Mouse (Mus musculus) erythroblast, embryonic 14.5 days (primary cell): ENCODE measurements at regions not wholly inside any gene's neighbourhood (a gene's known extent, or its start where the extent isn't known, plus 50 kb on each side); places are given as distances from the start of the nearest gene placed in this dataset.

Experiments used
- GATA1 ChIP-seq: IDR thresholded peaks from 2 replicates; pipeline ENCODE4 v1.6.1; 2012; ENCODE audit warnings: low read length, inconsistent platforms, mixed read lengths
- TAL1 ChIP-seq: IDR thresholded peaks from 3 replicates; pipeline ENCODE4 v1.6.1; 2012; ENCODE audit warnings: low read length, inconsistent platforms, mixed read lengths

DNA sequence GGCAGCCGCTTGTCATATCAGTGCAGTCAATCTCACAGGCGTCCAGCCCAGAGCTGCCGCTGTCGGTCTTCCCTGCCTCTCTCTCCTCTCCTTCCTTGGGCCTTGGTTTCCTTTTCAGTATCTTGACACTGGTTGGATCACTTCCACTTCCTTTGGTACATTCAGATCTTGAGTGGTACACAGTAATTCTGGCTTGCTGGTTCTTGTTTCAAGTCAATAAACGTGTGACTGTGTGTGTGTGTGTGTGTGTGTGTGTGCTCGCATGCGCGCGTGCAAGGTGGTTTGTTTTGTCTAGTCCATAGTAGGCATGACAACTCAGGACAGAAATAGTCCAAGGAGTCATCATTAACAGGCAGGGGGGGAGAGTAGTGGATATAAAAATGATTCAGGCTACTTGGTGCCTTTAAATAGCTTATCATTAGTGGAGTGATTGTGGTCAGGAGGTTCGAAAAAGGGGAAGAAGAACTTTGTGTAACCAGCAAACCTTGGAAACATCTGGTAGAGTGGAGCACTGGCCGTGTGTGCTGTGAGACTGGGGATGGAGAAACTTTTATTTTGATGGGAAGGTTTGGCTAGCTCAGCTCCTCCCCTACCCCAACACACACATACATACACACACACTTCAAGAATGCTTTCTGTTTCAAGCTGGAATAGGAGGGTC, 117.1 kb upstream of the Serp2 start:
- TF ChIP-seq TAL1: no peak
- TF ChIP-seq GATA1: peak; percentile 62
